Mouse (Mus musculus): Measurements from ENCODE around the gene 1700010I14Rik. TPM values are rescaled to one million over a fixed set of nuclear protein-coding genes. Genes with fewer than 3 reads are reported as not detected.
A peak's percentile ranks its signal among the peaks of the same experiment; 100 is the strongest.

The 1700010I14Rik gene
- polyA plus RNA-seq, 1 experiment: 2.4 TPM

- peak; percentile 88 for DNase-seq (ENCODE audit: low read depth)
- no peak for TF ChIP-seq POLR2A (IDR thresholded peaks at IDR 0.05; ENCODE audit: borderline replicate concordance, extremely low read depth, insufficient read depth, insufficient read length, poor library complexity, severe bottlenecking)
- peak; percentile 53; the same call in 1 of the 2 replicates for TF ChIP-seq CTCF (IDR thresholded peaks at IDR 0.05; ENCODE audit: borderline replicate concordance, extremely low read depth, insufficient read depth, insufficient read length)
Observed at GRCm38 (mm10) chr17:9023198-9023942, 35.2 kb downstream of the 1700010I14Rik start.

GRCm38 (mm10) chr17:9030181-9030580 lies 42.0 kb downstream of the 1700010I14Rik start:
- peak; percentile 30 for DNase-seq (ENCODE audit: low read depth)
- TF ChIP-seq POLR2A (IDR thresholded peaks at IDR 0.05; ENCODE audit: borderline replicate concordance, extremely low read depth, insufficient read depth, insufficient read length, poor library complexity, severe bottlenecking) (no peak), CTCF (IDR thresholded peaks at IDR 0.05; ENCODE audit: borderline replicate concordance, extremely low read depth, insufficient read depth, insufficient read length) (no peak)

- DNase-seq (ENCODE audit: low read depth): peak; percentile 94
- TF ChIP-seq POLR2A (IDR thresholded peaks at IDR 0.05; ENCODE audit: borderline replicate concordance, extremely low read depth, insufficient read depth, insufficient read length, poor library complexity, severe bottlenecking) (no peak), CTCF (IDR thresholded peaks at IDR 0.05; ENCODE audit: borderline replicate concordance, extremely low read depth, insufficient read depth, insufficient read length) (peak; percentile 94)
Observed at GRCm38 (mm10) chr17:9031241-9032141, 43.4 kb downstream of the 1700010I14Rik start.

- TF ChIP-seq POLR2A (IDR thresholded peaks at IDR 0.05; ENCODE audit: borderline replicate concordance, extremely low read depth, insufficient read depth, insufficient read length, poor library complexity, severe bottlenecking) (no peak), CTCF (IDR thresholded peaks at IDR 0.05; ENCODE audit: borderline replicate concordance, extremely low read depth, insufficient read depth, insufficient read length) (no peak)
- peak; percentile 68 for DNase-seq (ENCODE audit: low read depth)
Observed at GRCm38 (mm10) chr17:9032362-9033044, 44.4 kb downstream of the 1700010I14Rik start.

GRCm38 (mm10) chr17:9033511-9033910 lies 45.4 kb downstream of the 1700010I14Rik start:
- no peak for DNase-seq (ENCODE audit: low read depth)
- no peak for TF ChIP-seq CTCF (IDR thresholded peaks at IDR 0.05; ENCODE audit: borderline replicate concordance, extremely low read depth, insufficient read depth, insufficient read length)
- TF ChIP-seq POLR2A (IDR thresholded peaks at IDR 0.05; ENCODE audit: borderline replicate concordance, extremely low read depth, insufficient read depth, insufficient read length, poor library complexity, severe bottlenecking): no peak

- no peak for DNase-seq (ENCODE audit: low read depth)
- TF ChIP-seq POLR2A (IDR thresholded peaks at IDR 0.05; ENCODE audit: borderline replicate concordance, extremely low read depth, insufficient read depth, insufficient read length, poor library complexity, severe bottlenecking) (no peak), CTCF (IDR thresholded peaks at IDR 0.05; ENCODE audit: borderline replicate concordance, extremely low read depth, insufficient read depth, insufficient read length) (no peak)
Observed at GRCm38 (mm10) chr17:9035561-9036348, 47.6 kb downstream of the 1700010I14Rik start.

GRCm38 (mm10) chr17:9042723-9043122 lies 54.6 kb downstream of the 1700010I14Rik start:
- TF ChIP-seq CTCF (IDR thresholded peaks at IDR 0.05; ENCODE audit: borderline replicate concordance, extremely low read depth, insufficient read depth, insufficient read length): peak; percentile 56; the same call in 1 of the 2 replicates
- TF ChIP-seq POLR2A (IDR thresholded peaks at IDR 0.05; ENCODE audit: borderline replicate concordance, extremely low read depth, insufficient read depth, insufficient read length, poor library complexity, severe bottlenecking): no peak
- DNase-seq (ENCODE audit: low read depth): peak; percentile 50

- no peak for TF ChIP-seq POLR2A (IDR thresholded peaks at IDR 0.05; ENCODE audit: borderline replicate concordance, extremely low read depth, insufficient read depth, insufficient read length, poor library complexity, severe bottlenecking)
- TF ChIP-seq CTCF (IDR thresholded peaks at IDR 0.05; ENCODE audit: borderline replicate concordance, extremely low read depth, insufficient read depth, insufficient read length): no peak
- DNase-seq (ENCODE audit: low read depth): peak; percentile 46
Observed at GRCm38 (mm10) chr17:9052441-9052980, 64.4 kb downstream of the 1700010I14Rik start.

- no peak for TF ChIP-seq POLR2A (IDR thresholded peaks at IDR 0.05; ENCODE audit: borderline replicate concordance, extremely low read depth, insufficient read depth, insufficient read length, poor library complexity, severe bottlenecking)
- TF ChIP-seq CTCF (IDR thresholded peaks at IDR 0.05; ENCODE audit: borderline replicate concordance, extremely low read depth, insufficient read depth, insufficient read length): no peak
- peak; percentile 14 for DNase-seq (ENCODE audit: low read depth)
Observed at GRCm38 (mm10) chr17:9059360-9059932, 71.3 kb downstream of the 1700010I14Rik start.

All from brain, embryonic 14.5 days (tissue).